ENCODE assay signal across 13 mouse cellular contexts in genomic region chr11:85894136-85894530, GRCm38 (mm10). TPM values are rescaled to one million over a fixed set of nuclear protein-coding genes. Genes with fewer than 3 reads are reported as not detected.
"Had no signal": no experiment of that assay in that cellular context is flagged by ENCODE, and none has a peak within 500 bp of the region (broad histone marks: within the 10 kb centered on the region; RNA-seq: fewer than 3 reads in every experiment).

No protein-coding gene starts in this region.

- H3K4me1 ChIP-seq: liver, embryonic 15.5 days had no signal

- DNase-seq: kidney, adult 18-20 months; kidney, postnatal 10 days; right cerebral cortex, postnatal 14 days; thymus, postnatal 4 days had no signal

- H3K4me3 ChIP-seq: liver, embryonic 15.5 days had no signal

- ATAC-seq: intestine, embryonic 15.5 days; midbrain, embryonic 16.5 days had no signal

- H3K9ac ChIP-seq: intestine, embryonic 15.5 days; liver, embryonic 15.5 days had no signal

- H3K4me2 ChIP-seq: liver, embryonic 15.5 days had no signal

- H3K27ac ChIP-seq: intestine, embryonic 15.5 days; liver, embryonic 15.5 days; midbrain, embryonic 10.5 days; neural tube, embryonic 13.5 days had no signal

- H3K36me3 ChIP-seq: intestine, embryonic 15.5 days; liver, embryonic 15.5 days; midbrain, embryonic 10.5 days; neural tube, embryonic 13.5 days had no signal

- H3K9me3 ChIP-seq: intestine, embryonic 15.5 days; liver, embryonic 15.5 days; midbrain, embryonic 10.5 days; neural tube, embryonic 13.5 days had no signal

RNA-seq across cellular contexts. Expression of gene Tbx4, which starts 7.9 kb away (rescaled TPM):
- polyA plus RNA-seq: kidney, embryonic 14.5 days; liver, embryonic 15.5 days had no signal

RNA-seq across cellular contexts. Expression of gene Gm11444, which starts 44.0 kb away (rescaled TPM):
- polyA plus RNA-seq: intestine, embryonic 15.5 days; kidney, embryonic 14.5 days; liver, embryonic 11.5 days; liver, embryonic 15.5 days; midbrain, embryonic 10.5 days; midbrain, embryonic 16.5 days; neural tube, embryonic 13.5 days; spleen, adult 2 months; stomach, embryonic 16.5 days had no signal
